Mouse (Mus musculus): Measurements from ENCODE around the gene Itgb1bp1.

- TF ChIP-seq CHD2 (IDR thresholded peaks at IDR 0.05; ENCODE audit: low read depth, low read length) (no peak), ZC3H11A (IDR thresholded peaks at IDR 0.05; ENCODE audit: borderline replicate concordance, low read depth, low read length) (no peak), ZNF384 (IDR thresholded peaks at IDR 0.05; ENCODE audit: low read depth, low read length) (no peak), MAFK (IDR thresholded peaks at IDR 0.05; ENCODE audit: insufficient read depth, low read depth, low read length) (no peak), HCFC1 (IDR thresholded peaks at IDR 0.05; ENCODE audit: borderline replicate concordance, insufficient read depth, low read length) (no peak)
These were observed 71.4 kb downstream of the Itgb1bp1 start for GRCm38 (mm10) chr12:21214551-21215165.
